Mouse (Mus musculus) lung, postnatal 0 days (tissue): Measurements from ENCODE around the gene Fcmr. TPM values are rescaled to one million over a fixed set of nuclear protein-coding genes. Genes with fewer than 3 reads are reported as not detected.
A peak's percentile ranks its signal among the peaks of the same experiment; 100 is the strongest.

Experiments
- ATAC-seq: fragments of 200-750 bp; cut with Nextera tagmentation; 2 replicates; pipeline ENCODE4 v1.8.0; 2017; ENCODE audit warnings: moderate library complexity
- DNase-seq: peaks from one replicate; pipeline ENCODE4 v3.0.0-alpha.2; 2016; ENCODE audit warnings: low spot score
- H3K27ac ChIP-seq: fragments of 300-500 bp; sonication (generic); 2 replicates; pipeline ENCODE4 v1.5.1; 2014; ENCODE audit warnings: antibody characterized with exemption, mild to moderate bottlenecking, low read length, mixed read lengths
- H3K27me3 ChIP-seq: fragments of 300-500 bp; sonication (generic); replicated peaks from 2 replicates; pipeline ENCODE4 v1.6.1; 2014; ENCODE audit warnings: low read length, mixed read lengths; ENCODE audit not compliant: insufficient read depth
- H3K36me3 ChIP-seq: fragments of 300-500 bp; sonication (generic); 2 replicates; pipeline ENCODE4 v1.6.1; 2014; ENCODE audit warnings: low read length, mixed read lengths; ENCODE audit not compliant: insufficient read depth
- H3K4me1 ChIP-seq: fragments of 300-500 bp; sonication (generic); 2 replicates; pipeline ENCODE4 v1.6.1; 2014; ENCODE audit warnings: antibody characterized with exemption, low read depth, low read length, mixed read lengths; ENCODE audit not compliant: insufficient read depth
- H3K4me2 ChIP-seq: fragments of 300-500 bp; sonication (generic); replicated peaks from 2 replicates; pipeline ENCODE4 v1.6.1; 2014; ENCODE audit warnings: low read depth, mild to moderate bottlenecking, low read length, moderate library complexity, mixed read lengths
- H3K4me3 ChIP-seq: fragments of 300-500 bp; sonication (generic); 2 replicates; pipeline ENCODE4 v1.5.1; 2014; ENCODE audit warnings: low read depth, low read length
- H3K9ac ChIP-seq: fragments of 300-500 bp; sonication (generic); replicated peaks from 2 replicates; pipeline ENCODE4 v1.6.1; 2014; ENCODE audit warnings: low read depth, mild to moderate bottlenecking
- H3K9me3 ChIP-seq: fragments of 300-500 bp; sonication (generic); 2 replicates; pipeline ENCODE4 v1.6.1; 2016; ENCODE audit warnings: low read length, mixed read lengths
- CTCF ChIP-seq: IDR thresholded peaks from 2 replicates; pipeline ENCODE4 v1.5.1; 2016; ENCODE audit warnings: antibody characterized with exemption, mild to moderate bottlenecking
- EP300 ChIP-seq: IDR thresholded peaks from 2 replicates; pipeline ENCODE4 v1.6.1; 2016; ENCODE audit warnings: antibody characterized with exemption, mild to moderate bottlenecking, control low read depth
- WGBS: fragments of 180-500 bp; shearing (Covaris S2); extraction: QIAGEN DNeasy Blood & Tissue Kit; methylation state at CpG from one replicate; pipeline ENCODE4 v1.1.7; 2014; 5-methylcytosine and 5-hydroxymethylcytosine counted together
- polyA plus RNA-seq: library from polyadenylated mRNA; unstranded; fragments of >200 nt; fragmentation: Nextera tagmentation; extraction: Ambion mirVana; gene quantifications from 2 replicates; pipeline ENCODE4 v1.2.1, GENCODE M21; 2015

Fcmr gene
- polyA plus RNA-seq, 1 experiment from 2014 or later, result 0.37 TPM

- ATAC-seq, result no peak
- H3K4me1 ChIP-seq, result no peaks in the 10 kb centered on the region
- no peak for DNase-seq
- no peaks in the 10 kb centered on the region for H3K36me3 ChIP-seq
- H3K4me3 ChIP-seq, result no peak overlapping the region
- no peak overlapping the region for H3K9ac ChIP-seq
- TF ChIP-seq EP300, result no peak
- TF ChIP-seq CTCF, result no peak
- WGBS, result 60% methylated on average over 9 of the region's 9 CpGs
- no peaks in the 10 kb centered on the region for H3K9me3 ChIP-seq
- no peaks in the 10 kb centered on the region for H3K27me3 ChIP-seq
- H3K27ac ChIP-seq, result no peak overlapping the region
- no peak overlapping the region for H3K4me2 ChIP-seq
Observed at GRCm38 (mm10) chr1:130893329-130894040, 28.0 kb downstream of the Fcmr start.

GRCm38 (mm10) chr1:130894468-130894867 is 29.0 kb downstream of the Fcmr start:
- no peak for TF ChIP-seq EP300
- TF ChIP-seq CTCF, result no peak
- no peaks in the 10 kb centered on the region for H3K4me1 ChIP-seq
- H3K27me3 ChIP-seq, result no peaks in the 10 kb centered on the region
- H3K27ac ChIP-seq, result no peak overlapping the region
- H3K4me3 ChIP-seq, result no peak overlapping the region
- DNase-seq, result no peak
- no peak overlapping the region for H3K4me2 ChIP-seq
- H3K9ac ChIP-seq, result no peak overlapping the region
- no peaks in the 10 kb centered on the region for H3K36me3 ChIP-seq
- 64% methylated on average over 6 of the region's 6 CpGs for WGBS
- ATAC-seq, result no peak
- no peaks in the 10 kb centered on the region for H3K9me3 ChIP-seq

- WGBS, result 71% methylated on average over 7 of the region's 7 CpGs
- Histone ChIP-seq H3K4me1 (no peaks in the 10 kb centered on the region), H3K4me2 (no peak overlapping the region), H3K4me3 (no peak overlapping the region), H3K9ac (no peak overlapping the region), H3K36me3 (no peaks in the 10 kb centered on the region), H3K27me3 (no peaks in the 10 kb centered on the region), H3K9me3 (no peaks in the 10 kb centered on the region), H3K27ac (no peak overlapping the region)
- DNase-seq (no peak), ATAC-seq (no peak)
- no peak for TF ChIP-seq EP300
Observed at GRCm38 (mm10) chr1:130902505-130902904, 37.0 kb downstream of the Fcmr start.

- Histone ChIP-seq H3K9me3 (no peaks in the 10 kb centered on the region), H3K4me2 (no peak within 1 kb of the TSS), H3K9ac (no peak within 1 kb of the TSS), H3K4me1 (no peaks in the 10 kb centered on the region), H3K4me3 (no peak within 1 kb of the TSS), H3K27me3 (no peaks in the 10 kb centered on the region), H3K27ac (no peak within 1 kb of the TSS), H3K36me3 (no peaks in the 10 kb centered on the region)
- DNase-seq, result no peak
- no peak for TF ChIP-seq EP300
- TF ChIP-seq CTCF, result no peak
- WGBS, result 87% methylated on average over 12 of the region's 12 CpGs
- no peak for ATAC-seq
Observed at GRCm38 (mm10) chr1:130911401-130912010, 46.0 kb downstream of the Fcmr start, which contains the start of gene Il20. Gene Il20, minus strand, starts transcription at chr1:130911451.

- H3K9ac ChIP-seq, result no peak overlapping the region
Observed at GRCm38 (mm10) chr1:130918323-130918980, 53.0 kb downstream of the Fcmr start.

GRCm38 (mm10) chr1:130926484-130926883 is 61.0 kb downstream of the Fcmr start:
- no peaks in the 10 kb centered on the region for H3K36me3 ChIP-seq
- H3K4me1 ChIP-seq, result no peaks in the 10 kb centered on the region
- no peak overlapping the region for H3K27ac ChIP-seq
- H3K9me3 ChIP-seq, result no peaks in the 10 kb centered on the region
- no peak overlapping the region for H3K9ac ChIP-seq
- no peaks in the 10 kb centered on the region for H3K27me3 ChIP-seq
- no peak overlapping the region for H3K4me3 ChIP-seq
- ATAC-seq, result no peak
- TF ChIP-seq CTCF (peak; percentile 37), EP300 (no peak)
- no peak for DNase-seq
- H3K4me2 ChIP-seq, result no peak overlapping the region

More at GRCm38 (mm10) chr1:130918323-130918980, 53.0 kb downstream of the Fcmr start:
- TF ChIP-seq CTCF (no peak), EP300 (no peak)
- DNase-seq, result peak; percentile 22
- H3K36me3 ChIP-seq, result no peaks in the 10 kb centered on the region
- no peaks in the 10 kb centered on the region for H3K4me1 ChIP-seq
- no peaks in the 10 kb centered on the region for H3K27me3 ChIP-seq
- H3K27ac ChIP-seq, result no peak overlapping the region
- H3K9me3 ChIP-seq, result no peaks in the 10 kb centered on the region
- H3K4me3 ChIP-seq, result no peak overlapping the region
- WGBS, result 6% methylated on average over 1 of the region's 1 CpGs
- no peak overlapping the region for H3K4me2 ChIP-seq
- ATAC-seq, result no peak

Other genes with a start within 250 kb of the Fcmr start
- not detected in 2 replicates for gene Zp3r, start 236.0 kb upstream of the Fcmr start, polyA plus RNA-seq
- 0.06 and 0.08 TPM in 2 replicates for gene C4bp, start 204.0 kb upstream of the Fcmr start, polyA plus RNA-seq
- not detected in 2 replicates for gene Gm29427, start 149.9 kb upstream of the Fcmr start, polyA plus RNA-seq
- 15.0 and 17.1 TPM in 2 replicates for gene Yod1, start 148.3 kb upstream of the Fcmr start, polyA plus RNA-seq
- 12.8 and 13.5 TPM in 2 replicates for gene Pfkfb2, start 136.4 kb upstream of the Fcmr start, polyA plus RNA-seq
- 53.1 and 60.9 TPM in 2 replicates for gene AA986860, start 133.7 kb upstream of the Fcmr start, polyA plus RNA-seq
- gene Fcamr, start 64.8 kb upstream of the Fcmr start, polyA plus RNA-seq, result 0.06 and 0.27 TPM in 2 replicates
- 0.08 and 0.26 TPM in 2 replicates for gene Pigr, start 39.0 kb upstream of the Fcmr start, polyA plus RNA-seq
- gene Il24, start 21.8 kb downstream of the Fcmr start, polyA plus RNA-seq, result not detected in 2 replicates
- not detected in 2 replicates for gene Il20, start 45.8 kb downstream of the Fcmr start, polyA plus RNA-seq
- gene Il19, start 74.4 kb downstream of the Fcmr start, polyA plus RNA-seq, result not detected in 2 replicates
- gene Il10, start 154.2 kb downstream of the Fcmr start, polyA plus RNA-seq, result not detected in 2 replicates
- gene Mapkapk2, start 232.2 kb downstream of the Fcmr start, polyA plus RNA-seq, result 62.4 and 65.0 TPM in 2 replicates